Mouse (Mus musculus): ENCODE measurements around the gene Ltb4r2. TPM values are rescaled to one million over a fixed set of nuclear protein-coding genes. Genes with fewer than 3 reads are reported as not detected.

The Ltb4r2 gene
- total and polyA plus RNA-seq, 3 experiments, result 0.20 TPM; not detected in 1

DNA sequence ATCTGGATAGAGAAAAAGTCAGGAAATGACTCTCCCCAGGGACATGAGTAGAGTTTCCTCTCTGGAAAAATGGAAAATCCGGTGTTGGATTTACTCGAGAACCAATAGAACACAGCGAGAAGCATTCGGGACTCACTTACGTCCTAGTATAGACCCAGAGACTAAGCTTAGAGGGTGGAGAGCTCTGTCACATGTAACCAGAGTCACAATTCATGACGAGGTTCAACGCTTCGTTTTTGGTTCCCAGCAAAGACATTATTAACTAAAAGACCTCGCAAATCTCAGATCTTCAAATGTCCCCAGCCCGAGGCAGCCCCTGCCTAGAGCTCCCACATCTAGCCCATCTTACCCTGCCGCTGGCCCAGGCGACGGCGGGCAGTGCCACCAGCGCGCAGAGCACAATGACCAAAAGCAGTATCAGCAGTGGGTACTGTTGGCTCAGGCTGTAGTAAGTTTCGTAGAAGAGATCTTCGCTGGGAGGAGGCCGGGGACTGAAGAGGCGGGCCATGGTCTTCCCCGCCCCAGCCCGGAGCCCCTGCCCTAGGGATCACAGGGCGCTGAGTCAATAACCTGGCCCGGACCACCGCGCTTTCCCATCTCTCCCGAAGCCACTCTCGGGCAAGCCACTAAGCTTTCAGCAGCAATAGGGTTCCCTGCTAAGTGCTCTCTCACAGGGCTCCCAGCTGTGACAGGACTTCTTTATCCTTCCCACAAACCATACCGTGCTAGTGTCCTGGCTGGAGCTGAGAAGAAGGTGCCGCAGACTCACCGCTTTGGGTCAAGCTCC, 22.1 kb downstream of the Ltb4r2 start:
- peak overlapping the region; percentile 97 for H3K27ac ChIP-seq
- 3% methylated on average over 31 of the region's 31 CpGs for WGBS
- peak overlapping the region; percentile 50 for H3K4me3 ChIP-seq
- peak overlapping the region; percentile 58 for H3K9ac ChIP-seq (ENCODE audit: low read depth, low read length)
- no peak for TF ChIP-seq CTCF (IDR thresholded peaks at IDR 0.05)
- TF ChIP-seq EP300 (IDR thresholded peaks at IDR 0.05; ENCODE audit: insufficient read depth, low read depth, low read length), result no peak
- peak; percentile 73; the same call in 1 of the 2 replicates for TF ChIP-seq POLR2A (IDR thresholded peaks at IDR 0.05; ENCODE audit: insufficient read depth, low read depth, low read length)
- no peaks in the 10 kb centered on the region for H3K79me2 ChIP-seq (replicated peaks; ENCODE audit: control insufficient read depth, insufficient read depth, low read length)
- peak; percentile 57 to 68 for DNase-seq
- no peaks in the 10 kb centered on the region for H3K36me3 ChIP-seq (ENCODE audit: control insufficient read depth, insufficient read depth, low read length)
- H3K4me1 ChIP-seq (ENCODE audit: control insufficient read depth, insufficient read depth, low read length), result peaks cover 4% of the 10 kb centered on the region
- H3K27me3 ChIP-seq (ENCODE audit: control insufficient read depth, insufficient read depth, low read length), result no peaks in the 10 kb centered on the region
- intact Hi-C loops (cut with DNase I), result loop anchor here (1.0 to 5.0 kb wide), 2 partner anchors 40 to 134 kb away; partner anchors contain the start of gene Nfatc4

DNA sequence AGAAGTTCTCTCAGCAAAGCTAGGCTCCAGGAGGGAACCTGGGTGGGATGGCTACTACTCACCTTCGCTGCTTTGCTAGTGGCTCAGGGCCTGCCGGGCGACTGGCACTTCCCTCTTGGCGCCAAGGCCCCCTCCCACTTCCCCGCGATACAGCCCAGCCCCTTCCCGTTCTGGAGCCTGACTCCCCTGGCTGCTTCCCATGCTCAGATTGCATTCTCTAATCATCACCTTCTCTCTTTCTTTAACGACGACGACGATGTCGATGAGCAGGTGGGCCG, 22.7 kb downstream of the Ltb4r2 start, which contains the start of gene Adcy4:
Adcy4 (minus strand) TSS at position 138 of the 278 bp plus-strand sequence.
- WGBS, result 6% methylated on average over 13 of the region's 13 CpGs
- Histone ChIP-seq H3K27me3 (ENCODE audit: control insufficient read depth, insufficient read depth, low read length) (no peaks in the 10 kb centered on the region), H3K9ac (ENCODE audit: low read depth, low read length) (peak within 1 kb of the TSS; percentile 65), H3K4me1 (ENCODE audit: control insufficient read depth, insufficient read depth, low read length) (peaks cover 4% of the 10 kb centered on the region), H3K4me3 (peak within 1 kb of the TSS; percentile 50), H3K36me3 (ENCODE audit: control insufficient read depth, insufficient read depth, low read length) (no peaks in the 10 kb centered on the region), H3K27ac (peak within 1 kb of the TSS; percentile 97), H3K79me2 (replicated peaks; ENCODE audit: control insufficient read depth, insufficient read depth, low read length) (no peaks in the 10 kb centered on the region)
- TF ChIP-seq EP300 (IDR thresholded peaks at IDR 0.05; ENCODE audit: insufficient read depth, low read depth, low read length) (no peak), POLR2A (IDR thresholded peaks at IDR 0.05; ENCODE audit: insufficient read depth, low read depth, low read length) (peak; percentile 83)
- intact Hi-C loops (cut with DNase I), result loop anchor here (1.0 to 5.0 kb wide), 2 partner anchors 39 to 133 kb away; partner anchors contain the start of gene Nfatc4
- DNase-seq, result peak; percentile 63 to 65

DNA sequence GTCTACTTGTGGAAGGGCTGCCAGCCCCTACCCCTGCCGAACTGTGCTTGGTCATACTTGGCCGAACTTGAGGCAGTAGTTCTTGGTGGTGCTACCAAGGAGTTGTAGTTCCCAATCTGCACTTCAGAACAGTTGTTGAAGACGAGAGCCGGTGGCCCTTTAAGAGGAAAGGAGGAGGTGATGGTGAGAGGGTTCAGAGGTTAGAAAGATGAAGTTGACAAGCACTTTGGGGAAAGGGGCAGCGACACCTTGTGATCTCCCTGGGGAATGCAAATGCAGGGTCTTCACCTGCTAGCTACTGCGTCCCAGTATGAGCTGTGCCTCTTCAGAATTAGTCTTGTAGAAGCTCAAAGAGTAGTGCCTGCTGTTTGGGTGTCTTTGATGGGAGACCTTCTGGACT, 24.0 kb downstream of the Ltb4r2 start:
- no peaks in the 10 kb centered on the region for H3K27me3 ChIP-seq (ENCODE audit: control insufficient read depth, insufficient read depth, low read length)
- H3K4me3 ChIP-seq, result no peak overlapping the region
- WGBS, result 51% methylated on average over 6 of the region's 6 CpGs
- H3K4me1 ChIP-seq (ENCODE audit: control insufficient read depth, insufficient read depth, low read length), result peaks cover 4% of the 10 kb centered on the region
- H3K79me2 ChIP-seq (replicated peaks; ENCODE audit: control insufficient read depth, insufficient read depth, low read length), result no peaks in the 10 kb centered on the region
- no peak overlapping the region for H3K9ac ChIP-seq (ENCODE audit: low read depth, low read length)
- intact Hi-C loops (cut with DNase I), result no loop called here
- H3K27ac ChIP-seq, result peak overlapping the region; percentile 6
- peak; percentile 28; the same call in 1 of the 2 replicates for TF ChIP-seq CTCF (IDR thresholded peaks at IDR 0.05)
- TF ChIP-seq POLR2A (IDR thresholded peaks at IDR 0.05; ENCODE audit: insufficient read depth, low read depth, low read length), result no peak
- TF ChIP-seq EP300 (IDR thresholded peaks at IDR 0.05; ENCODE audit: insufficient read depth, low read depth, low read length), result no peak
- no peaks in the 10 kb centered on the region for H3K36me3 ChIP-seq (ENCODE audit: control insufficient read depth, insufficient read depth, low read length)
- DNase-seq, result peak in 1 of 2 experiments; percentile 19

DNA sequence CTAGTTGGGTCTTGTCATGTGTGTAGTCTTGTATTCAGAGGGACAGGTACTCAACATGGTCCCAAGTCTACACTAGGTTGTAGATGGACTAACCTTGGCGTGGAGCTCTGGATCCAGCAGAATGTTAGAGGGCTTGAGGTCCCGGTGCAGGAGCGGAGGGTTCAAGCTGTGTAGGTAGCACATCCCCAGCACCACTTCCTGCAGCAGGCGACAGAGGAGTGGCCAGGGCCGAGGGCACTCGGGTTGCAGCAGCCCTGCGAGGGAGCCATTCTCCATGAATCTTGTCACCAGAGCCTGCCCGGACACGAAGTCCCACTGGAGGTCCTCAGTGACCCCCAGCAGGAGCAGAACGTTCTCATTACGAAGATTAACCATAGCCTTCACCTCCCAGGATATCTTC, 26.5 kb downstream of the Ltb4r2 start:
- H3K79me2 ChIP-seq (replicated peaks; ENCODE audit: control insufficient read depth, insufficient read depth, low read length), result no peaks in the 10 kb centered on the region
- H3K27ac ChIP-seq, result no peak overlapping the region
- peak in 1 of 2 experiments; percentile 19 for DNase-seq
- no peaks in the 10 kb centered on the region for H3K36me3 ChIP-seq (ENCODE audit: control insufficient read depth, insufficient read depth, low read length)
- H3K4me1 ChIP-seq (ENCODE audit: control insufficient read depth, insufficient read depth, low read length), result no peaks in the 10 kb centered on the region; the same call in none of the 2 replicates
- H3K27me3 ChIP-seq (ENCODE audit: control insufficient read depth, insufficient read depth, low read length), result no peaks in the 10 kb centered on the region
- no peak for TF ChIP-seq EP300 (IDR thresholded peaks at IDR 0.05; ENCODE audit: insufficient read depth, low read depth, low read length)
- TF ChIP-seq POLR2A (IDR thresholded peaks at IDR 0.05; ENCODE audit: insufficient read depth, low read depth, low read length), result no peak
- no peak for TF ChIP-seq CTCF (IDR thresholded peaks at IDR 0.05)
- H3K9ac ChIP-seq (ENCODE audit: low read depth, low read length), result no peak overlapping the region
- intact Hi-C loops (cut with DNase I), result no loop called here
- no peak overlapping the region for H3K4me3 ChIP-seq
- WGBS, result 43% methylated on average over 11 of the region's 11 CpGs

DNA sequence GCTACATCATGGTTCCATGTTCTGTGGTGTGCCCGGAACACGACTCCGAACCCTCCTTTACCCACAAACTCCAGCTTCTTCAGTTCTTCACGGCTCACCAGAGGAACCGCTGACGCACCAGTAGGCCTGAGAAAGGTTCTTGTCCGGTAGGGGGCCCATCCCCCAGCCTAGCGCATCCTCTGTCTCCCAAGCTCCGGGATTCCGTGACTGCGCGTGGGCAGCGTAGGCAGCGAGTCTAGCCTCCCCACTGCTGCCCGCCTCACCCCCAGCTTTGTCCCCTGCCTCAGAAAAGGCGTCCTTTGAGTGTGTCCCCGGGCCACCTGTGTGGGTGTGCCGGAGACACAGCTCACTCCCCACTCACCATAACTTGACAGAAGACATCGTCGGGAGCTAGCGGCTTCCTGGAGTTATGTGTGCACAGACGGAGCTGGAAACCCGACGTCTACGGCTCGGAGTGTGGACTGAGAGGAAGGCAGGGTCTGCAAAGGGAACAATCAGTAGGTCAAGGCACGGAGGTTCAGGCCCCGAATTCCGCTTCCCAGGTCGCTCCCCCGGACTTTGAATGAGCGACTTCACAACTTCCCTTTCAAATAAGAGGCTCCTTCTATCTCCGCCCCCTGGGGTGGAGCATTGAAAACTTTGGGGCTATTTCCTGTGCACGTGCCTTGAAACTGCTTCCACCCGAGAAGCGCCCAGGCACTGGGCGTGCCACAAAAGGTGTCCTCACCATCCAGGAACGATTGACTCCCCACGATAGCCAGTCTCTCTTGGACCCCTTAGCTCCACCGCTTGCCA, 27.2 kb downstream of the Ltb4r2 start, which contains the start of gene Ripk3:
Ripk3 (minus strand) TSS at position 610 of the 795 bp plus-strand sequence.
- Histone ChIP-seq H3K4me3 (peak within 1 kb of the TSS; percentile 51), H3K27me3 (ENCODE audit: control insufficient read depth, insufficient read depth, low read length) (no peaks in the 10 kb centered on the region), H3K36me3 (ENCODE audit: control insufficient read depth, insufficient read depth, low read length) (no peaks in the 10 kb centered on the region), H3K4me1 (ENCODE audit: control insufficient read depth, insufficient read depth, low read length) (no peaks in the 10 kb centered on the region; the same call in none of the 2 replicates), H3K27ac (peak within 1 kb of the TSS; percentile 26; the same call in 1 of the 2 replicates), H3K79me2 (replicated peaks; ENCODE audit: control insufficient read depth, insufficient read depth, low read length) (no peaks in the 10 kb centered on the region), H3K9ac (ENCODE audit: low read depth, low read length) (peak within 1 kb of the TSS; percentile 50)
- intact Hi-C loops (cut with DNase I), result no loop called here
- DNase-seq, result peak; percentile 68 to 76
- peak; percentile 15; the same call in 1 of the 2 replicates for TF ChIP-seq CTCF (IDR thresholded peaks at IDR 0.05)
- peak; percentile 38; the same call in 1 of the 2 replicates for TF ChIP-seq POLR2A (IDR thresholded peaks at IDR 0.05; ENCODE audit: insufficient read depth, low read depth, low read length)
- TF ChIP-seq EP300 (IDR thresholded peaks at IDR 0.05; ENCODE audit: insufficient read depth, low read depth, low read length), result no peak
- WGBS, result 6% methylated on average over 40 of the region's 40 CpGs

All from heart, adult 2 months (tissue).